Mouse (Mus musculus): ENCODE data around the gene Galnt2. TPM values are rescaled to one million over a fixed set of nuclear protein-coding genes. Genes with fewer than 3 reads are reported as not detected.

The Galnt2 gene
- polyA plus RNA-seq, 1 experiment from 2014 or later, result 23.5 TPM

GRCm38 (mm10) chr8:124379289-124379688 is 148.1 kb downstream of the Galnt2 start:
- no peak overlapping the region for H3K9ac ChIP-seq (replicated peaks)
- DNase-seq (no peak), ATAC-seq (no peak)
- no peaks in the 10 kb centered on the region for H3K36me3 ChIP-seq (replicated peaks; ENCODE audit: insufficient read depth, low read length)
- WGBS (ENCODE audit: insufficient replicate concordance), result 57% methylated on average over 6 of the region's 6 CpGs
- no peaks in the 10 kb centered on the region for H3K9me3 ChIP-seq (ENCODE audit: low read length)
- no peak overlapping the region for H3K4me3 ChIP-seq (ENCODE audit: low read depth, low read length)
- no peak overlapping the region for H3K4me2 ChIP-seq (ENCODE audit: low read depth, low read length)
- TF ChIP-seq CTCF (IDR thresholded peaks at IDR 0.05; ENCODE audit: low read depth) (peak; percentile 24; the same call in 1 of the 2 replicates), EP300 (IDR thresholded peaks at IDR 0.05; ENCODE audit: low read depth) (no peak)
- no peak overlapping the region for H3K27ac ChIP-seq (ENCODE audit: low read depth)
- H3K27me3 ChIP-seq (ENCODE audit: insufficient read depth, low read length), result no peaks in the 10 kb centered on the region
- H3K4me1 ChIP-seq (ENCODE audit: insufficient read depth), result no peaks in the 10 kb centered on the region

GRCm38 (mm10) chr8:124382235-124382634 is 151.0 kb downstream of the Galnt2 start:
- Histone ChIP-seq H3K9me3 (ENCODE audit: low read length) (no peaks in the 10 kb centered on the region), H3K27ac (ENCODE audit: low read depth) (no peak overlapping the region), H3K36me3 (replicated peaks; ENCODE audit: insufficient read depth, low read length) (no peaks in the 10 kb centered on the region), H3K4me1 (ENCODE audit: insufficient read depth) (no peaks in the 10 kb centered on the region), H3K27me3 (ENCODE audit: insufficient read depth, low read length) (no peaks in the 10 kb centered on the region), H3K4me2 (ENCODE audit: low read depth, low read length) (no peak overlapping the region), H3K4me3 (ENCODE audit: low read depth, low read length) (no peak overlapping the region), H3K9ac (replicated peaks) (no peak overlapping the region)
- no peak for DNase-seq
- no peak for ATAC-seq
- TF ChIP-seq EP300 (IDR thresholded peaks at IDR 0.05; ENCODE audit: low read depth) (no peak), CTCF (IDR thresholded peaks at IDR 0.05; ENCODE audit: low read depth) (no peak)
- 62% methylated on average over 10 of the region's 10 CpGs for WGBS (ENCODE audit: insufficient replicate concordance)

GRCm38 (mm10) chr8:124384336-124384735 is 153.1 kb downstream of the Galnt2 start:
- Histone ChIP-seq H3K27ac (ENCODE audit: low read depth) (no peak overlapping the region), H3K27me3 (ENCODE audit: insufficient read depth, low read length) (no peaks in the 10 kb centered on the region), H3K9me3 (ENCODE audit: low read length) (no peaks in the 10 kb centered on the region), H3K4me3 (ENCODE audit: low read depth, low read length) (no peak overlapping the region), H3K9ac (replicated peaks) (no peak overlapping the region), H3K4me1 (ENCODE audit: insufficient read depth) (no peaks in the 10 kb centered on the region), H3K4me2 (ENCODE audit: low read depth, low read length) (no peak overlapping the region), H3K36me3 (replicated peaks; ENCODE audit: insufficient read depth, low read length) (no peaks in the 10 kb centered on the region)
- WGBS (ENCODE audit: insufficient replicate concordance), result 83% methylated on average over 19 of the region's 19 CpGs
- ATAC-seq (no peak), DNase-seq (no peak)
- TF ChIP-seq CTCF (IDR thresholded peaks at IDR 0.05; ENCODE audit: low read depth), result no peak

- H3K27me3 ChIP-seq (ENCODE audit: insufficient read depth, low read length), result no peaks in the 10 kb centered on the region
- WGBS (ENCODE audit: insufficient replicate concordance), result 74% methylated on average over 23 of the region's 23 CpGs
- no peak overlapping the region for H3K4me3 ChIP-seq (ENCODE audit: low read depth, low read length)
- H3K9ac ChIP-seq (replicated peaks), result no peak overlapping the region
- DNase-seq, result no peak
- no peaks in the 10 kb centered on the region for H3K9me3 ChIP-seq (ENCODE audit: low read length)
- TF ChIP-seq EP300 (IDR thresholded peaks at IDR 0.05; ENCODE audit: low read depth), result no peak
- TF ChIP-seq CTCF (IDR thresholded peaks at IDR 0.05; ENCODE audit: low read depth), result no peak
- ATAC-seq, result no peak
- H3K27ac ChIP-seq (ENCODE audit: low read depth), result no peak overlapping the region
- no peaks in the 10 kb centered on the region for H3K36me3 ChIP-seq (replicated peaks; ENCODE audit: insufficient read depth, low read length)
- no peaks in the 10 kb centered on the region for H3K4me1 ChIP-seq (ENCODE audit: insufficient read depth)
- H3K4me2 ChIP-seq (ENCODE audit: low read depth, low read length), result no peak overlapping the region
Measured at GRCm38 (mm10) chr8:124386225-124386899, 155.2 kb downstream of the Galnt2 start.

- no peaks in the 10 kb centered on the region for H3K4me1 ChIP-seq (ENCODE audit: insufficient read depth)
- H3K27me3 ChIP-seq (ENCODE audit: insufficient read depth, low read length), result no peaks in the 10 kb centered on the region
- H3K4me2 ChIP-seq (ENCODE audit: low read depth, low read length), result no peak overlapping the region
- WGBS (ENCODE audit: insufficient replicate concordance), result 78% methylated on average over 11 of the region's 11 CpGs
- H3K9ac ChIP-seq (replicated peaks), result no peak overlapping the region
- TF ChIP-seq CTCF (IDR thresholded peaks at IDR 0.05; ENCODE audit: low read depth), result no peak
- TF ChIP-seq EP300 (IDR thresholded peaks at IDR 0.05; ENCODE audit: low read depth), result no peak
- ATAC-seq (no peak), DNase-seq (no peak)
- H3K36me3 ChIP-seq (replicated peaks; ENCODE audit: insufficient read depth, low read length), result no peaks in the 10 kb centered on the region
- no peaks in the 10 kb centered on the region for H3K9me3 ChIP-seq (ENCODE audit: low read length)
- H3K27ac ChIP-seq (ENCODE audit: low read depth), result no peak overlapping the region
- no peak overlapping the region for H3K4me3 ChIP-seq (ENCODE audit: low read depth, low read length)
Measured at GRCm38 (mm10) chr8:124389495-124389894, 158.3 kb downstream of the Galnt2 start.

GRCm38 (mm10) chr8:124391191-124391590 is 160.0 kb downstream of the Galnt2 start:
- Histone ChIP-seq H3K9ac (replicated peaks) (no peak overlapping the region), H3K4me1 (ENCODE audit: insufficient read depth) (no peaks in the 10 kb centered on the region), H3K27ac (ENCODE audit: low read depth) (no peak overlapping the region), H3K9me3 (ENCODE audit: low read length) (no peaks in the 10 kb centered on the region), H3K36me3 (replicated peaks; ENCODE audit: insufficient read depth, low read length) (no peaks in the 10 kb centered on the region), H3K27me3 (ENCODE audit: insufficient read depth, low read length) (no peaks in the 10 kb centered on the region), H3K4me2 (ENCODE audit: low read depth, low read length) (no peak overlapping the region), H3K4me3 (ENCODE audit: low read depth, low read length) (no peak overlapping the region)
- ATAC-seq (no peak), DNase-seq (no peak)
- TF ChIP-seq EP300 (IDR thresholded peaks at IDR 0.05; ENCODE audit: low read depth) (no peak), CTCF (IDR thresholded peaks at IDR 0.05; ENCODE audit: low read depth) (no peak)
- 89% methylated on average over 7 of the region's 7 CpGs for WGBS (ENCODE audit: insufficient replicate concordance)

Data from liver, postnatal 0 days (tissue).